ENCODE assay signal across 10 mouse cellular contexts in the genomic region with DNA sequence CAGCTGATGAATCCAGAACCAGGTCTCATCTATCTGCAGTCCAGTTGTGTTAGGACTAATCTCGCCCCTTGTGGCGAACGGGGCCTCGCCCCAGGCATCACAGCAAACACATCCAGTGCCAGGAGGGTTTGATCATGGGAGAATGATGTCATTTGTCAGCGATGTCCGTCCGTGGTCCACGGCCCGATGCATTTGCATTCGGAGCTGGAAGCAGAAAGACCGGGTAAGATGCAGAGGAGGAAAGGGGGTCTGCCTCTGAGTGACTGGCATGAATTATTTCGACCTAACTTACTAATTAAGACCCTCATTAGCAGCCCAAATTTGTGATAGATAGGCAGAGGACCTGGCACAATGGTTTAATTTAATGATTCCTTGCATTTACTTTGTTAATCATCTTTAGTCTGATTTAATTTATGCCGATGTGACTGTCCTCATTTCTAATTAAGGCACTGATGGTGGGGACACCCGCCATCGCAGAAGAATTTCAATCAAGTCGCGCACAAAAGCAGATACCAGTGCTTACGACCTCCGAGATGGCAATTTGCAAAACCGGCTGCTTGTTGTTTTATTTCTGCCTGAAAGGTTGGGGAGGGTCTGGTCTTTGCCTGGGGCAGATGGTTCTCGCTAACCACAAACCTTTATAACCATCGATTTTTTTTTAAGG.
DNase-seq lines count a peak whose midpoint lies in the region; ATAC-seq and TF ChIP-seq lines count a peak whose summit lies in the region.
"Had no signal": no experiment of that assay in that cellular context is flagged by ENCODE, and none has a peak within 500 bp of the region (broad histone marks: within the 10 kb centered on the region; RNA-seq: fewer than 3 reads in every experiment).

No protein-coding gene starts in this region.

- H3K4me3 ChIP-seq in layer of hippocampus, adult 2 months, result peak overlapping the region; percentile 17
- no peak overlapping the region for H3K4me3 ChIP-seq in forebrain, embryonic 10.5 days
- H3K4me3 ChIP-seq in hindbrain, embryonic 12.5 days, result no peak overlapping the region
- H3K4me3 ChIP-seq in midbrain, embryonic 15.5 days, result no peak overlapping the region
- H3K4me3 ChIP-seq: erythroblast, embryonic 14.5 days had no signal

- no peaks in the 10 kb centered on the region for H3K9me3 ChIP-seq in forebrain, embryonic 10.5 days
- H3K9me3 ChIP-seq in hindbrain, embryonic 12.5 days (replicated peaks), result no peaks in the 10 kb centered on the region
- no peaks in the 10 kb centered on the region for H3K9me3 ChIP-seq in midbrain, embryonic 15.5 days

- no peak overlapping the region for H3K4me2 ChIP-seq in hindbrain, embryonic 12.5 days (replicated peaks)
- no peak overlapping the region for H3K4me2 ChIP-seq in midbrain, embryonic 15.5 days

- TF ChIP-seq CTCF in layer of hippocampus, adult 2 months (conservative IDR thresholded peaks at IDR 0.05), result peak; percentile 41

- peak; percentile 44 for ATAC-seq in hindbrain, embryonic 12.5 days (ENCODE audit: low FRiP score)
- peak; percentile 46; the same call in 1 of the 2 replicates for ATAC-seq in midbrain, embryonic 15.5 days (replicated peaks)
- no peak for ATAC-seq in CD4-positive, CD25-positive, alpha-beta regulatory T cell, adult 4 months

- no peaks in the 10 kb centered on the region for H3K36me3 ChIP-seq in forebrain, embryonic 10.5 days (replicated peaks)
- H3K36me3 ChIP-seq in hindbrain, embryonic 12.5 days, result no peaks in the 10 kb centered on the region
- no peaks in the 10 kb centered on the region for H3K36me3 ChIP-seq in midbrain, embryonic 15.5 days (replicated peaks)

- peaks cover 38% of the 10 kb centered on the region; the same call in 1 of the 2 replicates for H3K27me3 ChIP-seq in forebrain, embryonic 10.5 days (ENCODE audit: poor library complexity, severe bottlenecking)
- H3K27me3 ChIP-seq in hindbrain, embryonic 12.5 days, result no peaks in the 10 kb centered on the region
- H3K27me3 ChIP-seq in midbrain, embryonic 15.5 days (replicated peaks), result no peaks in the 10 kb centered on the region

- WGBS in forebrain, embryonic 10.5 days, result 70% methylated on average over 22 of the region's 22 CpGs
- 42% methylated on average over 22 of the region's 22 CpGs for WGBS in hindbrain, embryonic 12.5 days
- 36% methylated on average over 22 of the region's 22 CpGs for WGBS in midbrain, embryonic 15.5 days

- H3K4me1 ChIP-seq in forebrain, embryonic 10.5 days, result peaks cover 40% of the 10 kb centered on the region
- peaks cover 16% of the 10 kb centered on the region for H3K4me1 ChIP-seq in hindbrain, embryonic 12.5 days
- peaks cover 6% of the 10 kb centered on the region; the same call in 1 of the 2 replicates for H3K4me1 ChIP-seq in midbrain, embryonic 15.5 days

- DNase-seq in layer of hippocampus, adult 2 months (ENCODE audit: low spot score in 2 of 2), result peak; percentile 16 to 22
- DNase-seq in layer of hippocampus, postnatal 14 days (ENCODE audit: low spot score in 2 of 2), result no peak
- peak; percentile 26 for DNase-seq in forebrain, embryonic 10.5 days (ENCODE audit: extremely low spot score, low spot score)
- DNase-seq in lung, postnatal 36 days, result no peak
- DNase-seq: cerebellum, adult 11 months; lung, adult 2 months had no signal

- H3K27ac ChIP-seq in layer of hippocampus, adult 2 months, result peak overlapping the region; percentile 77
- peak overlapping the region; percentile 65 for H3K27ac ChIP-seq in forebrain, embryonic 10.5 days
- peak overlapping the region; percentile 30; the same call in 1 of the 2 replicates for H3K27ac ChIP-seq in hindbrain, embryonic 12.5 days
- peak overlapping the region; percentile 48; the same call in 1 of the 2 replicates for H3K27ac ChIP-seq in midbrain, embryonic 15.5 days

- H3K9ac ChIP-seq in hindbrain, embryonic 12.5 days, result no peak overlapping the region
- H3K9ac ChIP-seq in midbrain, embryonic 15.5 days, result no peak overlapping the region

Comparison
In these comparisons a context has a peak if more than half of its experiments do, and no peak if none do; other contexts are left out.
1. DNase-seq: peak in layer of hippocampus, adult 2 months (2 of 2) and forebrain, embryonic 10.5 days (single experiment); none in layer of hippocampus, postnatal 14 days (0 of 2) and lung, postnatal 36 days (single experiment).
2. Peak in every context shown above with its lines, with median percentiles within 50 percentile points of each other: H3K27ac ChIP-seq.